Mouse (Mus musculus) kidney, embryonic 14.5 days (tissue): ENCODE data around the gene Shd. TPM values are rescaled to one million over a fixed set of nuclear protein-coding genes. Genes with fewer than 3 reads are reported as not detected.

Source experiments
- ATAC-seq: fragments of 200-750 bp; cut with Nextera tagmentation; 2 replicates; pipeline ENCODE4 v1.8.0; 2017; ENCODE audit warnings: moderate number of reproducible peaks, mild to moderate bottlenecking, moderate TSS enrichment, moderate library complexity; ENCODE audit not compliant: low FRiP score, low TSS enrichment
- H3K27ac ChIP-seq: fragments of 300-500 bp; sonication (generic); 2 replicates; pipeline ENCODE4 v1.5.1; 2014; ENCODE audit warnings: low read depth, mild to moderate bottlenecking, low read length, moderate library complexity, mixed read lengths
- H3K27me3 ChIP-seq: fragments of 300-500 bp; sonication (generic); 2 replicates; pipeline ENCODE4 v1.6.1; 2014; ENCODE audit warnings: mild to moderate bottlenecking, low read length; ENCODE audit not compliant: control insufficient read depth, insufficient read depth
- H3K36me3 ChIP-seq: fragments of 300-500 bp; sonication (generic); 2 replicates; pipeline ENCODE4 v1.6.1; 2014; ENCODE audit warnings: low read length, mixed read lengths; ENCODE audit not compliant: control insufficient read depth, insufficient read depth
- H3K4me1 ChIP-seq: fragments of 300-500 bp; sonication (generic); 2 replicates; pipeline ENCODE4 v1.6.1; 2014; ENCODE audit warnings: low read length, mixed read lengths; ENCODE audit not compliant: control insufficient read depth, insufficient read depth
- H3K4me2 ChIP-seq: fragments of 300-500 bp; sonication (generic); replicated peaks from 2 replicates; pipeline ENCODE4 v1.6.1; 2014; ENCODE audit warnings: low read depth, mild to moderate bottlenecking, low read length
- H3K4me3 ChIP-seq: fragments of 300-500 bp; sonication (generic); 2 replicates; pipeline ENCODE4 v1.5.1; 2014; ENCODE audit warnings: mild to moderate bottlenecking, low read length
- H3K9ac ChIP-seq: fragments of 300-500 bp; sonication (generic); 2 replicates; pipeline ENCODE4 v1.6.1; 2014; ENCODE audit warnings: low read depth, mild to moderate bottlenecking, low read length, moderate library complexity
- H3K9me3 ChIP-seq: fragments of 300-500 bp; sonication (generic); 2 replicates; pipeline ENCODE4 v1.6.1; 2016; ENCODE audit warnings: low read length; ENCODE audit not compliant: control insufficient read depth
- WGBS: fragments of 180-500 bp; shearing (Covaris S2); extraction: QIAGEN DNeasy Blood & Tissue Kit; methylation state at CpG from one replicate; pipeline ENCODE4 v1.1.7; 2014; 5-methylcytosine and 5-hydroxymethylcytosine counted together
- polyA plus RNA-seq: library from polyadenylated mRNA; unstranded; fragments of >200 nt; fragmentation: Nextera tagmentation; extraction: Ambion mirVana; gene quantifications from 2 replicates; pipeline ENCODE4 v1.2.1, GENCODE M21; 2014

Gene Shd
- polyA plus RNA-seq, 1 experiment from 2014 or later: 27.0 TPM

DNA sequence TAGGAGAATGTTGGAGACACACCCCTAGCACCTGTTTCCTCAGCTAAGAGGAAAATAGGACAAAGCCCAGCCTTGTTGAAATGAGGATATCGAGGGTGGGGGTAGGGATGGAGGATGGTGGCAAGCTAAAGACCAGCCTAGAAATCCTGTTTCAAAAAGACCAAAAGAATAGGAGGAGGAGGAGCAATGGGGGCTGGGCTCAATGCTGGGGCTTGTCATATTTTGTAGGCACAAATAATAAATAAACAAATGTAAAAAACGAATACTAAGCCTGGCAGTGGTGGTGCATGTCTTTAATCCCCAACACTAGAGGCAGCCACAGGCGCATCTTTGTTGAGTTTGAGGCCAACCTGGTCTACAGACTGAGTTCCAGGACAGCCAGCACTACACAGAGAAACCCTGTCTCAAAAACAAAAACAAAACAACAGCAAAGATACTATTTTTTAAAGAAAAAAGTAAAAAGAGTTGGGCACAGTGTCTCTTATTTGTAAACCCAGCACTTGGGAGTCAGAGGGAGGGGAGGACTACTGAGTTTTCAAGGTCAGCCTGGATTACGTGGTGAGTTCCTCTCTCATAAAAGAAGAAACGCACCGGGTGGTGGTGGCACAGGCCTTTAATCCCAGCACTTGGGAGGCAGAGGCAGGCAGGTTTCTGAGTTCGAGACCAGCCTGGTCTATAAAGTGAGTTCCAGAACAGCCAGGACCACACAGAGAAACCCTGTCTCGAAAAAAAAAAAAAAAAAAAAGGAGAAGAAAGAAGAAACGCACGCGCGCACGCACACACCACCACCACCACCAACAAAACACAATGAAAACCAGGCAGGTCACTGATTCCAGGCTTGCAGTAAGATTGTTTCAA lies 12.3 kb upstream of the Shd start:
- peak overlapping the region; percentile 58 for H3K4me3 ChIP-seq
- 0 out of 2 replicates have a peak, but pooled peaks cover 9% of the 10 kb centered on the region for H3K4me1 ChIP-seq
- H3K9ac ChIP-seq: peak overlapping the region; percentile 65; the same call in 1 of the 2 replicates
- H3K36me3 ChIP-seq: peaks cover 19% of the 10 kb centered on the region
- H3K27me3 ChIP-seq: no peaks in the 10 kb centered on the region
- WGBS: 85% methylated on average over 13 of the region's 13 CpGs
- peak overlapping the region; percentile 20; the same call in 1 of the 2 replicates for H3K27ac ChIP-seq
- H3K4me2 ChIP-seq: peak overlapping the region; percentile 62
- ATAC-seq: no peak
- H3K9me3 ChIP-seq: no peaks in the 10 kb centered on the region

GRCm38 (mm10) chr17:55958584-55958886 lies 11.7 kb upstream of the Shd start:
- Histone ChIP-seq H3K36me3 (peaks cover 22% of the 10 kb centered on the region), H3K27ac (peak overlapping the region; percentile 20; the same call in 1 of the 2 replicates), H3K9ac (peak overlapping the region; percentile 65; the same call in 1 of the 2 replicates), H3K4me3 (peak overlapping the region; percentile 58), H3K4me1 (0 out of 2 replicates have a peak, but pooled peaks cover 9% of the 10 kb centered on the region), H3K27me3 (no peaks in the 10 kb centered on the region), H3K4me2 (peak overlapping the region; percentile 62), H3K9me3 (no peaks in the 10 kb centered on the region)
- no peak for ATAC-seq
- WGBS: 23% methylated on average over 2 of the region's 2 CpGs

DNA sequence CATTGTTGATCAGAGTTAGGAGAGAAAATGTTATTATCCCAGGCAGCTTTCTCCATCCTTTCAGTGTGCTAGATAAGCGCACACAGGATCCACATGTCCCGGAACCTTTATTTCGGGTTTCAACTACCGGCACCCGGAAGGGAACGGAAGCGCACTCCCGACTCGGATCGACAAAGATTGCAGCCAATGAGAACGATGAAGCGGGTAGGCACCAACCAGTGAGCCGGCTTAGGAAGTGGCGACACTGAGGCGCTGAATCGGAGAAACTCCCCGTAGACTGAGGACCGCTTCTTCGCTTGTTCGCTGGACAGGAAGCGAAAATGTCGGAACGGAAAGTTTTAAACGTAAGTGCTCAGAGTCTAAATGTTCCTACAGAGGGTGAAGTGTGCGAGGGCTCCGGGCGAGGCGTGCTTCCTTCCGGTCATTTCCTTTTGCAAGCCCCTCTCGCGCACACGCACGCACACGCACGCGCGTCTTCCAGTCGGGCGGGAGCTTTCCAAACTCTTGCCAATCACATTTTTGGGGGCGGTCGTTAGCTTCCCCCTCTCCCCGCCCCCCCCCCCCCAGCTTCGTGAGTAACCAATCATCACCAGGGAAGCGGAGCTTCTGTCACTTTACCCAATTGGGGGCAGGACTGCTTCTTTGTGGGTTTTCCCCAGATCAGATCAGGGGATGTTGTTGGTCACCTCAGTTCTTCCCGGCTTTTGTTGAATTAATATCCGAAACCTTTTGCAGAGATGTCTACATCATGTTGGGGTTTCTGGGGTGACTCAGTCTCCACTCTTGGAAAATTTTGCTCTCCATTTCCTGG lies 11.1 kb upstream of the Shd start, which contains the start of gene Yju2:
Gene Yju2, plus strand, starts transcription at position 182 of the 811 bp plus-strand sequence.
- Histone ChIP-seq H3K4me1 (0 out of 2 replicates have a peak, but pooled peaks cover 9% of the 10 kb centered on the region), H3K4me3 (peak within 1 kb of the TSS; percentile 58), H3K9me3 (no peaks in the 10 kb centered on the region), H3K27me3 (no peaks in the 10 kb centered on the region), H3K4me2 (peak within 1 kb of the TSS; percentile 62), H3K27ac (peak within 1 kb of the TSS; percentile 98), H3K36me3 (peaks cover 25% of the 10 kb centered on the region), H3K9ac (peak within 1 kb of the TSS; percentile 65)
- WGBS: under 1% methylated on average over 46 of the region's 46 CpGs
- peak; percentile 91 for ATAC-seq

- H3K4me2 ChIP-seq: peak overlapping the region; percentile 46
- H3K4me3 ChIP-seq: peak overlapping the region; percentile 58
- H3K27ac ChIP-seq: no peak overlapping the region
- peak overlapping the region; percentile 65; the same call in 1 of the 2 replicates for H3K9ac ChIP-seq
- H3K27me3 ChIP-seq: no peaks in the 10 kb centered on the region
- no peak for ATAC-seq
- 0 out of 2 replicates have a peak, but pooled peaks cover 9% of the 10 kb centered on the region for H3K4me1 ChIP-seq
- H3K36me3 ChIP-seq: peaks cover 32% of the 10 kb centered on the region
- H3K9me3 ChIP-seq: no peaks in the 10 kb centered on the region
- 77% methylated on average over 10 of the region's 10 CpGs for WGBS
Measured at GRCm38 (mm10) chr17:55959946-55960740, 10.1 kb upstream of the Shd start.

DNA sequence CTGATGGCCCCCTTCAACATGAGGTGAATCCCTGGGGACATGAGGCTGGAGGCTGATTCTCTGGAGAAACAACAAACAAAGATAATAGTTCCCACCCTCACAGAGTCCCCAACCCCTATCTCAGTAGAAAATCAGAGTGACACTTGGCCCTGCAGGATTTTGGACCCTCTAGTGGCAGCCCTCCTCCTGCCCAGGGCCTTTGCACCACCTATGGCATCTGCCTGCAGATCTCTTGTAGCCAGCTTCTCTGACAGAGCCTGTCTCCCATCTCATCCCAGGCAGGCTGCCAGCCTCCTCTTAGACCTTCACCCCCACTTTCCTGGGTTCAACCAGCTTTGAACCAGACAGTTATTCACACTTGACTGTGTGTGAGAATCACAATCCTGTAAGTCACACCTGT lies 9.5 kb upstream of the Shd start:
- 0 out of 2 replicates have a peak, but pooled peaks cover 9% of the 10 kb centered on the region for H3K4me1 ChIP-seq
- no peak overlapping the region for H3K4me2 ChIP-seq
- no peak overlapping the region for H3K27ac ChIP-seq
- no peak for ATAC-seq
- no peak overlapping the region for H3K4me3 ChIP-seq
- H3K36me3 ChIP-seq: peaks cover 35% of the 10 kb centered on the region
- H3K9me3 ChIP-seq: no peaks in the 10 kb centered on the region
- H3K9ac ChIP-seq: no peak overlapping the region
- no peaks in the 10 kb centered on the region for H3K27me3 ChIP-seq

GRCm38 (mm10) chr17:55961631-55962030 lies 8.6 kb upstream of the Shd start:
- Histone ChIP-seq H3K36me3 (peaks cover 41% of the 10 kb centered on the region), H3K4me3 (no peak overlapping the region), H3K27me3 (no peaks in the 10 kb centered on the region), H3K4me2 (no peak overlapping the region), H3K9ac (no peak overlapping the region), H3K9me3 (no peaks in the 10 kb centered on the region), H3K27ac (no peak overlapping the region), H3K4me1 (0 out of 2 replicates have a peak, but pooled peaks cover 9% of the 10 kb centered on the region)
- 95% methylated on average over 7 of the region's 7 CpGs for WGBS
- no peak for ATAC-seq

GRCm38 (mm10) chr17:55963171-55963570 lies 7.1 kb upstream of the Shd start:
- H3K36me3 ChIP-seq: peaks cover 56% of the 10 kb centered on the region

DNA sequence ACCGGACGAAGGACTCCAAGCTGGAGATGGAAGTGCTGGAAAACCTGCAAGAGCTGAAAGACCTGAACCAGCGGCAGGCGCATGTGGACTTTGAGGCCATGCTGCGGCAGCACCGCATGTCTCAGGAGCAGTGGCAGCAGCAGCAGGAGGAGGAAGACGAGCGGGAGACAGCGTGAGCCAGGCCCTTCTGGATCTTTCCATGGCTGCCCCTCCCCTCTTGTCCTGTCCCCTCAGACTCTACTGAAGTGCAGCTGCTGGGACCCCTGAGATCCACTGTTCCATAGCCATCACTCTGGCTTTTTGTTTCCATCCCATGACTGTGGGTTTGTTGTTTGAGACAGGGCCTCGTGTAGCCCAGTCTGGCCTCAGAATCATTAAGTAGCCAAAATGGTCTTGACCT lies 5.8 kb upstream of the Shd start:
- WGBS: 93% methylated on average over 10 of the region's 10 CpGs
- H3K27ac ChIP-seq: no peak overlapping the region

More at GRCm38 (mm10) chr17:55963171-55963570, 7.1 kb upstream of the Shd start:
- H3K9ac ChIP-seq: no peak overlapping the region
- WGBS: 88% methylated on average over 14 of the region's 14 CpGs
- H3K9me3 ChIP-seq: no peaks in the 10 kb centered on the region
- no peaks in the 10 kb centered on the region for H3K27me3 ChIP-seq
- no peak overlapping the region for H3K4me2 ChIP-seq
- no peak overlapping the region for H3K4me3 ChIP-seq
- 0 out of 2 replicates have a peak, but pooled peaks cover 8% of the 10 kb centered on the region for H3K4me1 ChIP-seq
- ATAC-seq: no peak
- no peak overlapping the region for H3K27ac ChIP-seq

More for the DNA sequence above, 5.8 kb upstream of the Shd start:
- Histone ChIP-seq H3K4me1 (0 out of 2 replicates have a peak, but pooled peaks cover 5% of the 10 kb centered on the region), H3K9me3 (no peaks in the 10 kb centered on the region), H3K9ac (no peak overlapping the region), H3K36me3 (peaks cover 56% of the 10 kb centered on the region), H3K27me3 (no peaks in the 10 kb centered on the region), H3K4me3 (no peak overlapping the region), H3K4me2 (no peak overlapping the region)
- ATAC-seq: no peak
